Mouse (Mus musculus) heart, postnatal 0 days (tissue): ENCODE measurements around the gene Tmie.

Experiments
- CTCF ChIP-seq: IDR thresholded peaks from 2 replicates; pipeline ENCODE4 v1.5.1; 2016; ENCODE audit warnings: antibody characterized with exemption, control low read depth, low read depth
- EP300 ChIP-seq: IDR thresholded peaks from 2 replicates; pipeline ENCODE4 v1.6.1; 2016; ENCODE audit warnings: antibody characterized with exemption, low read depth

- TF ChIP-seq CTCF (no peak), EP300 (no peak)
These were observed 10.3 kb upstream of the Tmie start for GRCm38 (mm10) chr9:110890026-110890783.
